Mouse (Mus musculus) urinary bladder, postnatal 4 days (tissue): Measurements from ENCODE around the gene Rbms3.

Experiments
- DNase-seq, 2 experiments: peaks; one replicate each; pipeline ENCODE4 v3.0.0; 2021 to 2022; ENCODE audit warnings: low spot score in 2 of 2

Gene Rbms3

DNA sequence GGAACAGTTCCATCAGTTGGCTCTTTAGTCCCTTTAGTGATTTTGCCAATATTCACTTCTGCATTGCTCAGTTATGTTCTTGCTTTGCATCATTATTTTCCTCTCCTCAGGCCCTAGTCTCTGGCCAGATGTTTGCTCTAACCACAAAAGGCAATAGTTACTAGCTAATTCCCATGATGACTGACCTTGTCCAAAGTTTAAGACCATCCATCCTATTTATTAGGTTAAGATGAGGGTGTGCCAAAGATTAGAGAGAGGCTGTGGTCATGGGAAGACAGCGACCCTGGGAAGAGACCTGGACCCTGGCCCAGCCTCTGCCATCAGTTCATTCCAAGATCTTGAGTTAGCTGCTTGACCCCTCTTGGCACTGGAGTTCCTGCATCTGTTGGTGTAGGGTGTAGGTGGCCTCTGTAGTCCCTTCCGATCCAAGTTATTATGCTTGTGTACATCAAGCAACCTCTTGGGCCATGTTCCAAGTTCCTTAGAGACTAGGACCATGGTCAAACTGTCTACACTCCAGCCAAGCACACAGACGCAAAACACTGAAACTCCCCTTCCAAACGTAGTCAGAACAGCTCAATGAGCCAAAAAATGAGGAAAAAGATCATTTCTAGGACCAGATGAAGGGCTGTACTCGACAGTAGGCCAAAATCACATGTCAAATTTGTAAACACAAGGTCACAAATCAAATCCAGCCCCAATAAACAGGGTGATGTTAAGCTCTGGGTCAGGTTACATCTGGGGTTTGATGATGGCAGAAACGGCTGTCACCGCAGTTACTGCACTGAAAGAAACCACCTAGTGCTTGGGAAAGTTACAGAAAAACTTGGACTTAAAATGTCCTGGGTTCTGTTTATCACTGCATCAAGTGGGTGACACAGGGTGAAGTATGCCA is 782.2 kb downstream of the Rbms3 start:
- DNase-seq, result peak; percentile 76 to 89

DNA sequence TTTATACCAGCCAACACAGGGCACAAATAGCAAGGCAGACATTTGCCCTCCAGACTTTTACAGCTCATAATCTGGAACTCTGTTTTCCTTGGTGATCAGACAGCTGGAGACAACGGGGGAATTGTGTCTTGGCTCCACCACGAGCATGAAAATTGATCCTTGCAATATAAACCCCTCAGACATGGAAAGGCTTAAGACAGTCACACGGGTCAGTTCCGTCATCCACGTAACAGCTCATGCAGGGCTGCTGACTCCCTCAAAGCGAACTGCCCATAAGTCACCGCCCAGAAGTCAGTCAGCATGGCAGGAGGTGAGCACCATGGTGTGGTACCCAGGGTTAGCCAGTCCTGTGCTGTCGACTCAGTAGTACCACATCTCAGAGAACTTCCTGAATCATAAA is 794.8 kb downstream of the Rbms3 start:
- no peak for DNase-seq

- no peak for DNase-seq
These were observed 796.0 kb downstream of the Rbms3 start for GRCm38 (mm10) chr9:116833677-116834076.

GRCm38 (mm10) chr9:116832822-116833221 is 796.9 kb downstream of the Rbms3 start:
- DNase-seq, result no peak

DNA sequence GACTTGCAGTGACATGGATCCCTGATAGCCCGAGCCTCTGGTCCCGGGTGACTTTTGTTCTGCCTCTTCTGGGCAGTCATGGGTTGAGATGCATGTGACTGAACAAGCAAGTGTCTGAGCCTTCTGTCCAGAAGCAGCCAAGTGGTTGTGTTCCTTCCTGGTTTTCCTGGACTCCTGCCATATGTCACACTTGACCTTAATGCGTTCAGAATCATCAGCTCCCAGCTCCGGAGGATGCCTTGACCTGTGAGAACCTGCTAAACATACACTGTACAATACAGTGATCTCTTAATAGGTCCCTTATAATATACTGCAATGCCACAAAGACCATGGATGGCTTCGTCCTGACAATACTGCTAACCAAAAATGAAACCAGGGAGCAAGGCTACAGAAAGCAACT is 798.3 kb downstream of the Rbms3 start:
- DNase-seq, result no peak

- DNase-seq, result no peak
These were observed 799.8 kb downstream of the Rbms3 start for GRCm38 (mm10) chr9:116829929-116830328.

DNA sequence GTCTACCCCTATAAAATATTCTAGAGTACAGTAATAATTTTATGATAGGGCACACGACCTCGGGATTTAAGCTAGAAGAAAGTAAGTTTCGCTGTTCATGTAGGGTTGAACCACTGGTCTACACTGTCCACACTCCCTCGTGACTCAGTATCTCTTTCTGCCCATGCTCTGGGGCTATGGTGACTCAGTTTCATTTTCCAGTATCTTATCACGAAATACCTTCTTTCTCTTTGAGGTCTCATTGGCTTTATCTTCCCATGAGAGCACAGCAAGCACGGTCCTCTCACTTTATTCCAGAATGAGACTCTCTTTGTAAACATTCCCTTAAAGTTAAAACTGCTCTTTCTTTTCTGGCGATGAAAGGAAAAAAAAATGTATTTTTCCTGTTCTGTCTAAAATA is 808.1 kb downstream of the Rbms3 start:
- no peak for DNase-seq

DNA sequence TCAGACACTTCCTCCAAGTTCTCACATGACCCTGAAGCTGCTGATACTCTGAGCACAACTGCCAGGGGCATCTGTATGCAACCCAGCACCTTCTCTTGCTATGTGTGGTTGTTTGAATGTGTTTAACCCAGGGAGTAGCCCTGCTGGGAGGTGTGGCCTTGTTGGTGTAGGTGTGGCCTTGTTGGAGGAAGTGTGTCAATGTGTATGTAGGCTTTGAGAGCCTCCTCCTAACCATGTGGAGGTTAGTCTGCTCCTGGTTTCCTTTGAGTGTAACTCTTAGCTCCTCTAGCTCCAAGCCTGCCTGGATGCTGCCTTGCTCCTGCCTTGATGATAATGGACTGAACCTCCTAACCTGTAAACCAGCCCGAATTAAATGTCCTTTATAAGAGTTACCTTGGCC is 812.5 kb downstream of the Rbms3 start:
- no peak for DNase-seq

GRCm38 (mm10) chr9:116814495-116815094 is 815.1 kb downstream of the Rbms3 start:
- DNase-seq, result no peak

- no peak for DNase-seq
These were observed 816.3 kb downstream of the Rbms3 start for GRCm38 (mm10) chr9:116813396-116813795.

DNA sequence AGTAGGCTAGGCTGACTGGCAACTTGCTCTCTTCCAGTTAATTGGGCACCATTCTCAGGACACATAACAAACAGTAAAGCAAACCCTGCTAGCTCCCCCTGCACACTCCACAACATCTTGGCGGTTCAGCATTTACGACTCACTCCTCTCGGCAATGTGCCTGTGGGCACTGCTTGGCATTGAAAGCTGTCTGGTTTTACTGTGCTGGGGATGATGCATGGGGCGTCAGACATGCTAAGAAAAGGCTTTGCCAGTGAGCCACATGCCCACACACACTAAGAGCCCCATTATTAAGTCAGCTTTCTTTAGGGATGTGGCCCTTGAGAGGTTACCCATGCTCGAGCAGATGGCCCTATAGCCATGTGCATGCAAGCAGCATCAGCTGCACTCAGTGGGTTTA is 820.5 kb downstream of the Rbms3 start:
- DNase-seq, result no peak

DNA sequence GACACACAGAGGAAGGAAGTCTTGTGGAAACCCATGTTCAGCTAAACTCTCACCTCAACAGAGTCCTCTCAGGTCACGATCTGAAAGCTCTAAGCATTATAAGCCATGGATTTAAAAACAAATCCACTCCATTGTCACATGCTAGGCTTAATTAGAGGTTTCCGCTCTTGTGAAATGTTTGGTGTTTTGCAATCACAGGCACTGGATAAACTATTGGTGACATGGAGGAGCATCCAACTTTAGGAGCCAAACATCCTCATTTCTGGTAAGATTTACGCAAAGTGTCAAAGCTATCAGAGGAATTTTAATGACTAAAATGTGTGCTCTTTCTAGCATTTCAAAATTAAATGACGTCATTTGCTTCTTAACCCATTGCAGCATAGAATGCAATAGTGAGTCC is 821.3 kb downstream of the Rbms3 start:
- DNase-seq, result no peak

- no peak for DNase-seq
These were observed 822.3 kb downstream of the Rbms3 start for GRCm38 (mm10) chr9:116807166-116808081.

GRCm38 (mm10) chr9:116803292-116803731 is 826.4 kb downstream of the Rbms3 start:
- no peak for DNase-seq

DNA sequence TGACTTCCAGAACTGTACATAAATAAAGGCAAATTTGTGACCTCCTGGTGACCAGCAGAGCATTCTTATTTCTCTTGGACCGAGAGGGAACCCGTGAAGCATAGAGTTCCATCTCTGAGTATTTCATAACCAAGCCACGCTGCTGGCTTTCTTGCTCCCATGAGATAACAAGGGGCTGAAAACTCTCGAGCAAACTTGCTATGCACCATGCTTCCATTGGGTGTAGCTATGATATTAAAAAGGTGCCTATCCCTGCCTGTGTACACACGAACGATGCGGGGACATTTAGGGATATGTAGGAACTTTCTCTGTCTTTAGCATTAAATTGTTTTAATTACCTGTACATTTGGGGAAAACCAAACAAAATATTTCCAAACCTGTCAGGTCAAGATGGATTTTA is 827.1 kb downstream of the Rbms3 start:
- DNase-seq, result no peak

GRCm38 (mm10) chr9:116795240-116795955 is 834.3 kb downstream of the Rbms3 start:
- DNase-seq, result no peak

GRCm38 (mm10) chr9:116791850-116792249 is 837.9 kb downstream of the Rbms3 start:
- no peak for DNase-seq

- DNase-seq, result no peak
These were observed 843.3 kb downstream of the Rbms3 start for GRCm38 (mm10) chr9:116786136-116787046.

DNA sequence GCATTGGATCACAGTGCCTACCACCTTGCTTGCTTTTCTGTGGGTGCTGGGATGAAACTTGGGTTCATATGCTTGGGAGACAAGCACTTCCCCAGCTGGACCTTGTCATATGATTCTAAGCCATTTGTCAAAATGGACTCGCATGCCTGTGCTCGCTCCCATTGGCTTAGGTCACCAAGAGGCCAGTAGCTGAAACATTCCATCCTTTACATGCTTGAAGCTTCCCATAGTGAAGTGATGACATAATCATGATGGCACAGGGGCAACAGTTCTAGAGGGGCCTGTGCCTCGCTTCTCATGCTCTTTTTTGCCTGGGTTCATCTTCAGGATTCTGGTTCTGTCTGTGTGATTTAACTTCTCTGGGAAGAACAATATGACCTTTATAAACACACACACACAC is 857.9 kb downstream of the Rbms3 start:
- no peak for DNase-seq

- no peak for DNase-seq
These were observed 860.2 kb downstream of the Rbms3 start for GRCm38 (mm10) chr9:116769358-116770054.
